Mouse (Mus musculus): ENCODE data around the gene Dnlz.

DNA sequence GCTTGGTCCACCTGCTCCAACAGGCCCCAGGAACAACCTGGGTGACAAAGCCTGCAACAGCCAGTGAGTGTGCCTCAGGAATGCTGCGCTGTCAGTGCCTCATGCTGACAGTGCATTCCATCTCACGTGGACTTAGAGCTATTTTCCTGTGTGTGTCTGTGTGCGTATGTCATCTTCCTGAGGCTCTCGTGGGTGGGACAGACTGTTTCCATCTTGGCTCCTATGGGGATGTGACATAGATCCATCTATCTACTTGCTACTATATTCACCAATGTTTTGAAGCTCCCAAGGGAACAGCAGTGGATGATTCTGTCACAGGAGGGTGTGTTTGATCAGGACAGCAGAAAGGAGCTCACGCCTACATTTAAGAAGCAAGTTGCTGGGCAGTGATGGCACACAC is 40.0 kb downstream of the Dnlz start:
- TF ChIP-seq CTCF (IDR thresholded peaks at IDR 0.05; ENCODE audit: extremely low read depth, insufficient read depth, insufficient read length, insufficient replicate concordance) (no peak), POLR2A (IDR thresholded peaks at IDR 0.05; ENCODE audit: low read depth, low read length) (no peak)
